Mouse (Mus musculus) myocyte (in vitro differentiated cells): ENCODE data around the gene B3galt4.

ENCODE experiments used
- CEBPB ChIP-seq: IDR thresholded peaks from 2 replicates; pipeline ENCODE4 v1.6.1; 2011; ENCODE audit warnings: mild to moderate bottlenecking, moderate library complexity; ENCODE audit not compliant: poor library complexity, insufficient read depth, severe bottlenecking
- E2F4 ChIP-seq: IDR thresholded peaks from one replicate; pipeline ENCODE4 v1.6.1; 2011; ENCODE audit warnings: mild to moderate bottlenecking, control low read depth, moderate library complexity; ENCODE audit not compliant: insufficient read depth
- MYOG ChIP-seq, 3 experiments: IDR thresholded peaks; one replicate each; pipeline ENCODE4 v1.6.1; 2011; ENCODE audit warnings: control low read depth in 2 of 3, low read depth in 2 of 3, mild to moderate bottlenecking in 2 of 3; ENCODE audit not compliant: insufficient read length in 2 of 3, control insufficient read depth in 1 of 3, insufficient read depth in 1 of 3
- POLR2A ChIP-seq: IDR thresholded peaks from one replicate; pipeline ENCODE4 v1.6.1; 2011; ENCODE audit warnings: low read depth, mild to moderate bottlenecking, control low read depth, moderate library complexity; ENCODE audit not compliant: insufficient read length
- POLR2AphosphoS2 ChIP-seq: IDR thresholded peaks from one replicate; pipeline ENCODE4 v1.6.1; 2011; ENCODE audit warnings: low read depth, control low read depth; ENCODE audit not compliant: insufficient read length
- TCF12 ChIP-seq: IDR thresholded peaks from one replicate; pipeline ENCODE4 v1.6.1; 2011; ENCODE audit warnings: mild to moderate bottlenecking, control low read depth; ENCODE audit not compliant: poor library complexity, insufficient read depth, severe bottlenecking
- TCF3 ChIP-seq: IDR thresholded peaks from one replicate; pipeline ENCODE4 v1.6.1; 2011; ENCODE audit warnings: low read depth, control low read depth; ENCODE audit not compliant: insufficient read length
- USF1 ChIP-seq: IDR thresholded peaks from one replicate; pipeline ENCODE4 v1.6.1; 2011; ENCODE audit warnings: low read depth, mild to moderate bottlenecking, control low read depth, moderate library complexity

DNA sequence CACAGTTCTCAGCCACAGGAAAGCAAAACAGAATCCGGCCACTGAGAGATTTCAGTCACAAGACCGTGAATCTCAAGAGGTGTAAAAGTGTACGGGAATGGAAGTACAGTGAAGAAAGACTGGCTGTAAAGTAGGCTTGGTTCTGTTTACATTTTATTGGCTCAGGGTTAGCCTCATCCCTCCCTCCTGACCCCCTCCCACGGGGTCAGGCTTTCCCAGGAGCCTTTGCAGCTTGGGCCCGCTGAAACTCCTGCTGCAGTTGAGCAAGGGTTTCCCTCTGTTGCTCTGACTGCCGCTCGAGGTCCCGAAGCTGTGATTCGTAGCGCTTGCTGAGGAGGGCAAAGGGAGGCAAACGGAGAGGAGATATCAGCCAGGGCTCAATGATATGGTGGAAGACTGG is 12.5 kb downstream of the B3galt4 start:
- TF ChIP-seq POLR2A (no peak), E2F4 (no peak), USF1 (no peak), MYOG (IDR thresholded peaks at IDR 0.05; ENCODE audit: control insufficient read depth in 1 of 3, insufficient read depth in 1 of 3, insufficient read length in 2 of 3, low read depth in 2 of 3) (no peak), CEBPB (no peak), TCF12 (no peak), TCF3 (no peak), POLR2AphosphoS2 (no peak)
